Mouse (Mus musculus): ENCODE data around the gene Spaca1.
"Not testable (repeated sequence)": the region's sequence is repeated elsewhere in the genome, so short reads cannot be mapped to it uniquely, and the experiment has no call there.

Spaca1 gene

DNA sequence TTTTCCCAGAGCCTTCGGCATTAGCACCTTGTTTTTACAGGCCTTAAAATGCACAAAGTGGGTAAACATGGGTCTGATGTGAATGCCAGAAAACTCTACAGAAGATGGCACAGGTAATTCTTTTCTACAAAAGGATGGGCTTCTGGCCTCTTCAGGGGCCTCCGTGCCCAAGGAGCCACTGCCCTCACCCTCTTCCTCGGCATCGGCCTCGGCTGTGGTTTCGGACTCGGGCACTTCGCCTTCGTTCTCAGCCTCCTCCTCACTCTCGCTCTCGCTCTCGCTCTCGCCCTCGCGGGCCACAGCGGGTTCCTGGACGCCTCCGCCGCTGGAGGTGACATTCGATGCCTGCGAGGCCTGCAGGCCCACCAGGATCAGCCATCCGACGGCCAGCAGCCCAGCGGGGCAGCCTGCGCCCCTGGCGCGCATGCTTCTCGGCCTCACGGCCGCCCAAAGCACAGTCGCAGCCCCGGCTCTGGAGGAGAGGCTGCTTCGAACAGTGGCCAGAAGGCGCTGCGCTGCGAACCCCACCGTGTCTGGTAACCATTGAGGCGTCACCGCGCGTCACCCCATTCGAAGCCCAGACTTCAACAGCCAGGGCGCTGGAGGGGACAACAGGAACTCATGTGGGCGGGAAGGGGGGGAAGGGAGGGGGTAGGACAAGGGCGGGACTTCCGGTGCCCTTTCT is at the start of gene Spaca1:
TSS of gene Spaca1 (minus strand) at position 621 of the 685 bp plus-strand sequence.
- no peak for DNase-seq (ENCODE audit: low read depth in 1 of 2, low spot score in 2 of 2)

GRCm38 (mm10) chr4:34087286-34087685 is 37.3 kb upstream of the Spaca1 start:
- DNase-seq (ENCODE audit: low read depth in 1 of 2, low spot score in 2 of 2) = not testable (repeated sequence)

DNA sequence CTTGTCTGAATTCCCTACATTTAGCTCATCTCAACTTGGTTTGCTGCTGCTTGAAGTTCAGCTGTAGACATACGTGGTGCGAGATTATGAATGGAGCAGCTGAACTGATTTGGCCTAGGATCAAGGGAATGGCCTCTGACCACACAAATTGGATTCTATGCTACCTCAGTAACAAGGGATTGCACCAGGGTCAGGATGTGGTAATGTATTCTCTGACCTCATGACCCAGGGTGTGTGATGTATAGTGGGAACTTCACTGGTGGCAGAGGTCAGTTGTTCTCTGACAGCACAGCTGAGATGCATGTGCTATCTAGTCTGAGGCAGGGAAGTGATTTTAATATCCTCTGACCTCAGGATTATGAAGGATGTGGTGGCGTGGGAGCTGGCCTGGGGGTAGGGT is 31.1 kb upstream of the Spaca1 start:
- DNase-seq (ENCODE audit: low read depth in 1 of 2, low spot score in 2 of 2) = no peak

- DNase-seq (ENCODE audit: low read depth in 1 of 2, low spot score in 2 of 2) = no peak
Observed at GRCm38 (mm10) chr4:34069002-34069401, 19.0 kb upstream of the Spaca1 start.

GRCm38 (mm10) chr4:34058320-34058719 is 8.3 kb upstream of the Spaca1 start:
- DNase-seq (ENCODE audit: low read depth in 1 of 2, low spot score in 2 of 2) = no peak

DNA sequence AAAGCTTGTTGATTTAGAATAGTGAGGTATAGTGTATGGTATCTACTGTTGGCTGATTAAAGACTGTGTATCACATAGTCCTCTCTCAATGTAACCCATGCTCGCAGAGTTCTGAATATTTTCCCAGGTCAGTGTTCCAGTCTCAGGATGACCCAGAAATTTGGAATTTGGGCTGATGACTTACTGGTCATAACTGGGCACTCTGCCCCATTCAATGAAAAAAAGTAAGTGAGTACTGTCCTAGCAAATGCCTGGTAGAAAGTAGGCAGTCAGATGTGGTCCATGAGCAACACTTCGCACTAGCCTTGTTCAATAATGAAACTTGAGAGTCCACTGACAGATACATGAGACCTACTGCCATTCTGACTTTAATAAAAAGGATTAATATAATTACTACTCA is 23.2 kb downstream of the Spaca1 start:
- no peak for DNase-seq (ENCODE audit: low read depth in 1 of 2, low spot score in 2 of 2)

- DNase-seq (ENCODE audit: low read depth in 1 of 2, low spot score in 2 of 2) = no peak
Observed at GRCm38 (mm10) chr4:34021456-34021855, 28.5 kb downstream of the Spaca1 start.

- DNase-seq (ENCODE audit: low read depth in 1 of 2, low spot score in 2 of 2) = no peak
Observed at GRCm38 (mm10) chr4:33996382-33996781, 53.6 kb downstream of the Spaca1 start.

DNA sequence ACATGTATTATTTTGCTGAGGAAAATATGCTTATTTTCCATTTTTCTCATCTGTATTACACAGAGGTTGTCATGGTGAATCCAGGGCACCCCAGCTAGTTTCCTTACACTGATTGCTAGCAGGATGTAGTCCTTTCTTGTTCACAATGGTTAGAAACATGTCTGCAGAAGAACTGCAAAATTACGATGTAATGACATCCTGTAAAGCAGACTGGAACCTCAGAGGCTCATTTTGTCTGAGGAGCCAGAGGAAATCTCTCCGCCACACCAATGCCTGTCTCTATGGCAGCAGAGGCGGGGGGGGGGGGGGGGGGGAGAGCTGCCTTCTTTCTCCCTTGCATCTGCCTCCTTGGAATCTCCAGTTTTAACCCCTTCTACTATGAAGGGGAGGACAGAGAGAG is 57.3 kb downstream of the Spaca1 start:
- no peak for DNase-seq (ENCODE audit: low read depth in 1 of 2, low spot score in 2 of 2)

DNA sequence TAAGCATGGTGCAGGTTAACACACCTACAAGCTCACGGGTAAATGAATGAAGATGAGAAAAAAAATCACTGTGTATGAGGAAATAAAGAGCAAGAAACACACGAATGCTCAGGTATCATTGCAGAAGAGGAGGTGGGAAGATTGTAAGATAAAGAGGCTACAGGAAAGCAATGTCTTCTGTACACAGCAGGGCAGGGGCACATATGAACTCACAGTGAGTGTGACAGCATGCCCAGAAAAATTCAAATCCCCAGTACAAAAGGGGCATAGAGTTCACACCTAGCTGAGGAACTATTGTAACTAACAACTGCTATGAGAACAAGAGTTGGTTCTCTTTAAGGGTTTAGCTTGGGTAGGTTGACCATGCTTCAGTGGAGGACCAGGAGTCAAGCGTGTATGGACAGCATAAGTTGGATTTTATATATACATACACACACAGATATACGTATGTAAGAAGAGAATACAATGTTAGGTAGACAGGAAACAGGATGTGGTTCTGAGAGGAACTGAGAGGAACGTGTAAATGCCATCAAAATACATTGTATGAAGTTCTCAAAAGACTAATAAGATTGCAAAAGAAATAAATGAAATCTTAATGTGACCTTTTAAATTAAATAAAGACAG is 61.4 kb downstream of the Spaca1 start:
- no peak for DNase-seq (ENCODE audit: low read depth in 1 of 2, low spot score in 2 of 2)
